Mouse (Mus musculus) ES-Bruce4 (cell line): ENCODE results near the gene Smarcd1. TPM values are rescaled to one million over a fixed set of nuclear protein-coding genes. Genes with fewer than 3 reads are reported as not detected.
"Not testable (repeated sequence)": the region's sequence is repeated elsewhere in the genome, so short reads cannot be mapped to it uniquely, and the experiment has no call there.

Experiments
- H3K27ac ChIP-seq: 2 replicates; pipeline ENCODE4 v1.5.1; 2012; ENCODE audit warnings: low read length, inconsistent platforms; ENCODE audit not compliant: insufficient read depth
- H3K27me3 ChIP-seq: 2 replicates; pipeline ENCODE4 v1.6.1; 2012; ENCODE audit warnings: mild to moderate bottlenecking, low read length, inconsistent platforms; ENCODE audit not compliant: control insufficient read depth, poor library complexity, insufficient read depth, severe bottlenecking
- H3K36me3 ChIP-seq: 2 replicates; pipeline ENCODE4 v1.6.1; 2012; ENCODE audit warnings: inconsistent platforms, mild to moderate bottlenecking, low read length, moderate library complexity; ENCODE audit not compliant: control insufficient read depth, poor library complexity, insufficient read depth, severe bottlenecking
- H3K4me1 ChIP-seq: one replicate; pipeline ENCODE4 v1.8.1; 2011; ENCODE audit warnings: low read length; ENCODE audit not compliant: control insufficient read depth, insufficient read depth
- H3K4me3 ChIP-seq: 2 replicates; pipeline ENCODE4 v1.5.1; 2011; ENCODE audit warnings: low read depth, mild to moderate bottlenecking, low read length
- H3K9ac ChIP-seq: 2 replicates; pipeline ENCODE4 v1.6.1; 2012; ENCODE audit warnings: low read depth, mild to moderate bottlenecking, inconsistent platforms; ENCODE audit not compliant: poor library complexity, severe bottlenecking
- H3K9me3 ChIP-seq: replicated peaks from 2 replicates; pipeline ENCODE4 v1.6.1; 2012; ENCODE audit warnings: mild to moderate bottlenecking, low read length, inconsistent platforms; ENCODE audit not compliant: control insufficient read depth, poor library complexity, insufficient read depth, severe bottlenecking
- CTCF ChIP-seq: IDR thresholded peaks from one replicate; pipeline ENCODE4 v1.8.1; 2011; ENCODE audit warnings: low read depth, low read length
- EP300 ChIP-seq: IDR thresholded peaks from 2 replicates; pipeline ENCODE4 v1.6.1; 2011; ENCODE audit warnings: low read depth, low read length; ENCODE audit not compliant: insufficient read depth
- POLR2A ChIP-seq: IDR thresholded peaks from one replicate; pipeline ENCODE4 v1.8.1; 2011; ENCODE audit warnings: low read length; ENCODE audit not compliant: insufficient read depth
- polyA plus RNA-seq: library from polyadenylated mRNA; stranded (reverse); fragments of >200 nt; gene quantifications from 2 replicates; pipeline ENCODE4 v1.2.4, GENCODE M21; 2011; ENCODE audit warnings: low read depth; ENCODE audit not compliant: missing spikeins, insufficient read depth, insufficient read length

Gene Smarcd1
- polyA plus RNA-seq, 1 experiment, result 92.3 TPM

DNA sequence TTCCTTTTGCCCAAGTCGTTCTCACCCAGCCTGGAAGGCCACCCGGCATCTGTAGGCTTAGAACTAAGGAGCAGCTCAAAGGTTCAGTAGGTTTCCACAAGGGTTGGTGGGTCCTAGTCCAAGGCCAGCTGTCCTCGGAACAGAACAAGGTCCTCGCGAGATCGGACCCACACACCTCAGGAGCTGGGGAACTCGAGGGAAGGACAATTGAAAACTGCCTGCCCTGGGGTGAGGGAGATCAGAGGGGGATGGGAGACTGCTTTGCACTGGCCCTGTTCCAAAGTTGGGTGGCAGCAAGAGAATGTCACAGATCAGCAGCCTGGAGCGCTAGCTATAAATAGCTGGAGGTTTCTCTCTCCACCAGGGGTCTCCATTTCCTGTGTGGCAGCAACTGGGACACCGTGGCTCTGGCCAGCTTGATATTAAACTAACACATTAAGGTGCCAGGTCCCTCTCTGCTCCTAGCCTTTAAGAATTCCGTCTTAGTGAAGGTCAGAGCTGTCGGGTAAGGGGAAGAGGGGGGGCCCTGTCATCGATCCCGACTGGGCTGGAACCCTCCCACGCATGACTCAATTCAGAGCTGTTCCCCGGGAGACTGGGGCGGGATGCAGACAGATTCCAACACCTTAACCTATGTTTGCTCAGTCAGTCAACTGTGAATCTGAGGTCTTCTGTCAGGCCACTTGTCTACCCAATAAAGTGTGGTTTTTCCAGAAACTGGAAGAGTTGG is 22.5 kb downstream of the Smarcd1 start:
- H3K4me3 ChIP-seq, result 0 out of 2 replicates have a peak overlapping the region, but pooled peaks have one; percentile 4
- H3K36me3 ChIP-seq, result peaks cover 13% of the 10 kb centered on the region
- H3K9ac ChIP-seq, result peak overlapping the region; percentile 14
- 0 out of 2 replicates have a peak, but pooled peaks have one; percentile 15 for TF ChIP-seq EP300
- peak; percentile 55 for TF ChIP-seq CTCF
- TF ChIP-seq POLR2A, result no peak
- peaks cover 7% of the 10 kb centered on the region for H3K4me1 ChIP-seq
- H3K27ac ChIP-seq, result peak overlapping the region; percentile 30; the same call in 1 of the 2 replicates
- H3K9me3 ChIP-seq, result peaks cover 4% of the 10 kb centered on the region; the same call in 1 of the 2 replicates
- H3K27me3 ChIP-seq, result no peaks in the 10 kb centered on the region

- TF ChIP-seq CTCF, result peak; percentile 95
- no peak for TF ChIP-seq EP300
- TF ChIP-seq POLR2A, result no peak
- H3K9me3 ChIP-seq, result peaks cover 4% of the 10 kb centered on the region; the same call in 1 of the 2 replicates
- H3K36me3 ChIP-seq, result peaks cover 16% of the 10 kb centered on the region
- H3K27me3 ChIP-seq, result no peaks in the 10 kb centered on the region
- peak within 1 kb of the TSS; percentile 93 for H3K4me3 ChIP-seq
- H3K27ac ChIP-seq, result peak within 1 kb of the TSS; percentile 19; the same call in 1 of the 2 replicates
- H3K4me1 ChIP-seq, result peaks cover 7% of the 10 kb centered on the region
- H3K9ac ChIP-seq, result peak within 1 kb of the TSS; percentile 86
Observed at GRCm38 (mm10) chr15:99725341-99726155, 23.6 kb downstream of the Smarcd1 start, which contains the start of gene Cox14. Cox14 (plus strand) TSS chr15:99725618.

- Histone ChIP-seq H3K4me1 (peaks cover 7% of the 10 kb centered on the region), H3K4me3 (no peak overlapping the region), H3K27me3 (no peaks in the 10 kb centered on the region), H3K9me3 (peaks cover 4% of the 10 kb centered on the region; the same call in 1 of the 2 replicates), H3K9ac (peak overlapping the region; percentile 86), H3K36me3 (peaks cover 16% of the 10 kb centered on the region), H3K27ac (no peak overlapping the region)
- TF ChIP-seq CTCF (no peak), EP300 (no peak), POLR2A (no peak)
Observed at GRCm38 (mm10) chr15:99726549-99726948, 24.6 kb downstream of the Smarcd1 start.

- not testable (repeated sequence) for H3K27ac ChIP-seq, H3K27me3 ChIP-seq, H3K9ac ChIP-seq, H3K4me1 ChIP-seq, H3K4me3 ChIP-seq, H3K9me3 ChIP-seq
- H3K36me3 ChIP-seq, result peaks cover 16% of the 10 kb centered on the region
Observed at GRCm38 (mm10) chr15:99727039-99727438, 25.1 kb downstream of the Smarcd1 start.

DNA sequence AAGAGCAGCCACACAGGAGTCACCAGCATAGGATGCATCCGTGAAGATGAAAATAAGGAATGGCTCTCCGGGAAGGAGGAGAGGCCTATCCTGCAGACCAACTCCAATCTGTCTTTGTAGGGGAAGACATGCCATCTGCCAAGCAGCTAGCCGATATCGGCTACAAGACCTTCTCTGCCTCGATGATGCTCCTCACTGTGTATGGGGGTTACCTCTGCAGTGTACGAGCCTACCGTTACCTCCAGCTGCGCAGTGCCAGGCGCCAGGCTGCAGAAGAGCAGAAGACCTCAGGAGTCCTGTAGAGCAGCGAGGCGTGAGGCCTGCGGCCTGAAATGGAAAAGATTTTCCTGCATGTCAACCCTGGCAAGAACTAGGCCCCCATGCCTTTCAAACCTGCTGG is 25.6 kb downstream of the Smarcd1 start:
- Histone ChIP-seq H3K36me3 (peaks cover 16% of the 10 kb centered on the region), H3K9ac (no peak overlapping the region), H3K9me3 (peaks cover 4% of the 10 kb centered on the region; the same call in 1 of the 2 replicates), H3K4me1 (peaks cover 5% of the 10 kb centered on the region), H3K27me3 (no peaks in the 10 kb centered on the region), H3K27ac (no peak overlapping the region), H3K4me3 (no peak overlapping the region)
- TF ChIP-seq CTCF, result no peak
- TF ChIP-seq POLR2A, result no peak
- TF ChIP-seq EP300, result no peak
